Mouse (Mus musculus) Muller cell, postnatal 12 days (primary cell): ENCODE measurements around the gene Catsperg1.
A peak's percentile ranks its signal among the peaks of the same experiment; 100 is the strongest.
"Not testable (repeated sequence)": the region's sequence is repeated elsewhere in the genome, so short reads cannot be mapped to it uniquely, and the experiment has no call there.

Experiments
- DNase-seq: peaks from one replicate; pipeline ENCODE4 v3.0.0-alpha.2; 2015; ENCODE audit errors: inconsistent ontology term

Catsperg1 gene

DNA sequence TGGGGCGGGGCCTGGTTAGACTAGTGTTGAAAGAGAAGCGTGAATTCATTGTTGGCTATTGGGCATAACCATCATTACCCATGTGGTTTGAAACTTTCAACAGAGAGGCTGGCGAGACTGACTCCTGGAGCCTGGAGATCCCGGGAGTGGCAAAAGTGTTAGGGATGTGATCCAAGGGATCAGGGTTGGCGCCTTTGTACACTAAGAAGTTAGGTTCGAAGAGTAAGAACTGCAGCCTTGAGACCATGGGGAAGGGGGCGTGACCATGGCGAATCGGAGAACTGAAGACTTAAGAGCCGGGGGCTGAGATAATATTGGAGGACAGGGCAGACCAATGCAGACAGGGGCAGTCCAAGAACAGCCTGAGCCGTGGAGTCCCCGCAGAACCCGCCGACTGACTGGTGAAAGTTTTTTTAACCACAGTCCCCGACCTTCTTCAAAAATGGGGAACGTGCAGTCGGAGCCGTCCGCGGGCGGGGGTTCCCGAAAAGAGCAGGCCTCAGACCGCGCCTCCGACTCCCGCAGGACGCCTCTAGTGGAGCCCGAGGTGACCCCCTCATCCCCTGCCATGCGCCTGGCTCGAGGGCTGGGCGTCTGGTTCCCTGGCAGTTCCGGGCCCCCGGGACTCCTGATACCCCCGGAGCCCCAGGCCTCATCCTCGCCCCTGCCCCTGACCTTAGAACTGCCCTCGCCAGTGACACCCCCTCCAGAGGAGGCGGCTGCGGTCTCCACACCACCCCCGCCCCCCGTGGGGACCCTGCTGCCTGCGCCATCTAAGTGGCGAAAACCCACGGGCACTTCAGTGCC is 42.9 kb downstream of the Catsperg1 start:
- DNase-seq, result no peak

DNA sequence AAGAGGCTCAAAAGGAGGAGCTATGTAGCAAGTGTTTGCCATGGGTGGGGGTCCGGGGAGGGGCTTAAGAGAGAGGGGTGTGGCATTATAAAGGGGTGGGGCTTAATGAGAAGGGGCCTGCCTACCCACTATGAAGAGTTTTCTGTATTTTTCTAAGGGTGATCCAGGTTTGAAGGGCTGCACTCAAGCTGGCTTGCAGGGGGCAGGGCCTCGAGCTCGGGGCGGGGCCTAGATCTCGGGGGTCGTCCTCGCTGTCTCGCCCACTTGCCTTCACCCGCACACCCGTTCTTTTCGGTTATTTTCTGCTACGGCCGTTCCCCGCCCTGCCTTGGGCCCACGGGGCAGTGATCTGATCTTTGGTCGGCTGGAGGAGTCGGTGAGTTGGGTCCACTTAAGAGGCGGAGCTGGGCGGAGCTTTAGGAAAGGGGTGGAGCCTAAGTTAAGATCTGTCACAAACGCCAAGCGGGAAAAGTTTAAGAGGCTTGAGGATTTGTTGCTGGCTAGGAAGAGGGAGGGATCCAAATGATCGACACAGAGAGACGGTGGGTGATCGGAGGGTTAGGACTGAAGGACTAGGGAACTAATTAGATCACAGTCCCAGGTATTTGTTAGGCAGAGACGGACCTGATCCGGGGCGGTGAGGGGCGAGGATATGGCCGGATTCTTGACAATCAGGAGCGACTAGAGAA is 43.6 kb downstream of the Catsperg1 start, which contains the start of the genes Ggn and Spred3:
TSS of gene Ggn (plus strand) at position 145 of the 689 bp plus-strand sequence.
TSS of gene Spred3 (minus strand) at position 346 of the 689 bp plus-strand sequence.
- peak; percentile 89 for DNase-seq

DNA sequence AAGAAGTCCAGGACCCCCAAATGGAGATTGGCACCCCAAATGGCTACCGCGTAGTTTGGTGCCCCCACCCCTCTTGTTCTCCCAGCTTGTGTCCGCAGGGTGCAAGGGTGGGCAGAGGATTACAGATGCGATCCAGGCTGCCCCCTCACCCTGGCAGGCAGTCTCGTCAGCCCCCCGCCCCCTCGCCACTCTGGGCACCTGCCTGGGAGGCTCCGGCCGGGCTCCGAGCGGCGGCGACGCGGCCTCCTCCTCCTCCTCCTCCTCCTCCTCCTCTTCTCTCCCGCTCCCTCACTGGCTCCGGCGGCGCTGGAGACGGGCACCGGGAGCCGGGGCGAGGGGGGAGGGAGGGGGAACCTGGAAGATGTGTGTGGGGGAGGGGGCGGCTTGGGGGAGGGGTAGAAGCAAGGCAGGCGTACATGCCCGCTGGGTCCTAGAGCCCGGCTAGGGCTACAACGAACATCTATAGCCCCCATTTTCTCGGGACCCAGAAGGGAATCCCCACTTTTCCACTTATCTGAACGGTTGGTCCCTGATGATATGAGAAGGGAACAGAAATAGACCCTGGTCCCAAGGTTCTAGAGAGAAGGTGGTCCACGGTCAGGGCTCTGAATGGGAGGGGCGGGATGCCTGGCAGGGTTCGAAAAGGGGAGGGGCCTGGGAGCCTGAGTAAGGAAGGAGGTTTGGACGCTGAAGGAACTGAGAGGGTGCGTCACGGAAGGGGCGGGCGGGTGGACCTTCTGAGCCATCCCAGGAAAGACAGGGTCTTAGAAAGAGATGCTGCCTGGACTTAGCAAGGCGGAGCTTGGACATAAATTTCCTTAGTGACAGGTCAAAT is 44.4 kb downstream of the Catsperg1 start:
- DNase-seq, result peak; percentile 98

DNA sequence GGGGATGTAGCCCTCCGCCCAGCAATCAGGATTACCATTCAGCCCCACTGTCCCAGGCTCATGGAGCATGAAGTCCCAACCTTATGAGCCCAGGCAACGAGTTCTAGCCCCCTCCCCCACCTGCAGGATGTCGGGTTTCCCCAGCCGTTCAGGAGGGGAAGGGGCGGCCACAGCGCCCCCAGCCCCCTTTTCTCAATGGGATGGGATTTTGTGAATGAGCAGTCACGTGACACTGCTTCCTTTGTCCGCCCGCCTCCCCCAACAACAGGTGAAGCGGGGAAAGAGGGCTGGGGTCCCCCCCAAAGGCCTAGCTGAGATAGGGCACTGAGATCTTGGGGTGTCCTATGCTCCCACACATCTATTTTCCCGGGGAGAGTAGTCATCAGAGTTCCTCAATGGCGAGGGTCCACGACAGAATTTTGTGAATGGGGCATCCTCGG is 45.0 kb downstream of the Catsperg1 start:
- DNase-seq, result peak; percentile 36

DNA sequence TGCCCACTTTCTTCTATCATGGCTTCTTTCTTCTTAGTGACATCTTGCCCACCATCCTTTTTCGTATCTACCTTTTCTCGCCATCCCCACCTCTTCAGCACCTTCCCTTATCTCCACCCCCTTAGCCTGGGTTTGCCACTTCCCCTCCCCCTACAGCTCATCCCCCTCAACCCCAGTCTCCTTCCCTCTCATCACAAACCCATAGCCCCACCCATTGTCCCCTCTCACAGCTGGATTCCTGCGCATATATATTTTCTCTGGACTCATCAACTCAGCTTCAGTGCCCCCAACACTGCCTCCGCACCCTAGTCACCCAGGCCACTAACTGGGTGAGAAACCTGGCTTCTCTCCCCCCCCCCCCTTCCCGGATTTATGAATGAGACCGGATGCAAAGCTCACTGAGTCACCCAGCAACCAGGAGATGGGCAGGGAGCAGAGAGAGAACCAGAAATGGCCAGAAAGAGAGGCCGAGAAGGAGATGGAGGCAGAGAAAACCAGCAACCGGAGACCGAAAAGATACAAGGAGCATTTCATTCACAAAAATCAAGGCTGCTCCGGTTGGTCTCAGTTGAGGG is 45.6 kb downstream of the Catsperg1 start:
- peak; percentile 75 for DNase-seq

DNA sequence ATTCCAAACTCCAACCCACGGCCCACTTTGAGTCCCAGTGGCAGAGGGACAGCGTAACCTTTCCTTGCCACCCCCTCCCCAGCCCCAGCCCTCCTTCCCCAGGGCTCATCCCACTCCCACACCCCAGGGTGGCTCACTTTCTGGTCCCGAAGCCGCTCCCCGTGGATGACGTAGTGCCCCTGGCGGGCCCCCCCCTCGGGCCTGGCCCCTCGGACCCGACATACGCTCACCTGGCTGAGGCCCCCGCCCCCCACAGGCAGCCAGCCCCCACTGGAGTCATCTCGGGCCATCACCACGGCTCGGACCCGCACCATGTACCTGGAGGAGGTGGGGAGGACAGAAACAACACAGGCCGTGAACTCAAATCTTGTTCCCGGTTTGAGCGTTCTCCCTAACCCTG is 46.2 kb downstream of the Catsperg1 start:
- DNase-seq, result no peak

DNA sequence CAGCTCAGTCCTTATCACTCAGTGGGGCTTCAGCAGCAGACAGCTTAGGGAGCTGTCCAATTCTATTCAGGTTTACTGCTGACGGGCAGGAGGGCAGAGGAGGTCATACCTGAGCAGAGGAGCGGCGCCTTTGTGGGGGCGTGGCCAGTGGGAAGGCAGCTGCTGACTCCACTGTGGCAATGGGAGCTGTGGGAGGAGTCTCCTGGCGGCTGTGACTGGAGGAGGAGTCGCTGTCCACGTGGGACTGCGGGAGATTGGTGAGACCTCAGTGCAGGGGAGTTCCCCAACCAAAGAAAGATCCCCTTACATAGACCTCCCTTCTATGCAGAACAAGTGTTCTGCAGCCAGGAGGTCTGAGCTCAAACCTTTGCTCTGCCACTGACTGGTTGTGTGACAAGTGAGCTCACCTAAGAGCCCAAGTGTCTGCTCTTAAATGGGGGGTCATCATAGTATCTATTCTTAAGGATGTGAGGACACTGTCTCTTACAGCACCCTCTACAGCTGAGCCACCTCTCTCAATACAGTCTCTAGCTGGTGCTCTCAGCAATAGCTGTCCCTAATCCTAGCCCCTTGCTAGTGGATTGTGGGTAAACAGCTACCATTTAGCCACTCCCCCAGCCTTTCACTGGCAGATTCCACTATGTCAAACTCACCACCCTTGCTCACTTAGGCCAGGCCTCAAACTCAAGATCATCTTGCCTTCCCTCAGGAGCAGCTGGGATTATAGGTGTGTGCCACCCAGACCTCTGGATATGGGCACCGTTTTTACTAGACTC is 50.9 kb downstream of the Catsperg1 start:
- DNase-seq, result no peak

DNA sequence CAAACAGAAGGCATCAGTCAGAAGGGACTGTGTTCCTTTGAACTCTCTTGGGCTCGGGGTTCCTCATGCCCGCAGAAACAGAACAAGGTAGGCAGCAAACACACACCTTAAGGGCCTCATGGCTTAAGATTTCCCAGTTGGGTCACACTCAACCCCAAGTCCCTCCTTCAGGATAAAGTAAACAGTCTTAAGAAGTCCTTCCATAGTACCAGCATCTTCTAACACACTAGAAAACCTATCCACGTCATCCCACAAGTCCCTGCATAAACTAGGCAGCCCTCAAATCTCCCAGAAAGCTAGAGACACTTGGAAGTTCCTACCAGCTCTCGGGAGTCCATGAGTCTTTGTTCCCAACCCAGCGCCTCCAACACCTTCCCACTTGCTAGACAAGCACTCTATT is 51.5 kb downstream of the Catsperg1 start:
- DNase-seq, result no peak

DNA sequence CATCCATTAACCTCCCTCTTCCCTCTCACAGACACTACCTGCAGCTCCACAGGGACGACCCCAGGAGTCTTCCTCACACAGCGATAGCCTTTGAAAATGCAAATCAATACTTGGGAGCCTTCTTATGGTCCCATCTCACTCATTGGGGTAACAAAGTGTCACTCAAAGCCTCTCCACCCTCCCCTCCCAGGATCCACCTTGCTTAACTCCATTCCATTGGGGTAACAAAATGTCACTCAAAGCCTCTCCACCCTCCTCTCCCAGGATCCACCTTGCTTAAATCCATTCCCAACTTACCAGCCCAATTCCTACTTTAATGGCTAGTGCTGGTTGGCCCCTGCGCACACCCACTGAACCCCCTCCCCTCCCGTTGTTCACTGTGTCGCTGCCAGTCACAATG is 55.6 kb downstream of the Catsperg1 start:
- DNase-seq, result peak; percentile 71

DNA sequence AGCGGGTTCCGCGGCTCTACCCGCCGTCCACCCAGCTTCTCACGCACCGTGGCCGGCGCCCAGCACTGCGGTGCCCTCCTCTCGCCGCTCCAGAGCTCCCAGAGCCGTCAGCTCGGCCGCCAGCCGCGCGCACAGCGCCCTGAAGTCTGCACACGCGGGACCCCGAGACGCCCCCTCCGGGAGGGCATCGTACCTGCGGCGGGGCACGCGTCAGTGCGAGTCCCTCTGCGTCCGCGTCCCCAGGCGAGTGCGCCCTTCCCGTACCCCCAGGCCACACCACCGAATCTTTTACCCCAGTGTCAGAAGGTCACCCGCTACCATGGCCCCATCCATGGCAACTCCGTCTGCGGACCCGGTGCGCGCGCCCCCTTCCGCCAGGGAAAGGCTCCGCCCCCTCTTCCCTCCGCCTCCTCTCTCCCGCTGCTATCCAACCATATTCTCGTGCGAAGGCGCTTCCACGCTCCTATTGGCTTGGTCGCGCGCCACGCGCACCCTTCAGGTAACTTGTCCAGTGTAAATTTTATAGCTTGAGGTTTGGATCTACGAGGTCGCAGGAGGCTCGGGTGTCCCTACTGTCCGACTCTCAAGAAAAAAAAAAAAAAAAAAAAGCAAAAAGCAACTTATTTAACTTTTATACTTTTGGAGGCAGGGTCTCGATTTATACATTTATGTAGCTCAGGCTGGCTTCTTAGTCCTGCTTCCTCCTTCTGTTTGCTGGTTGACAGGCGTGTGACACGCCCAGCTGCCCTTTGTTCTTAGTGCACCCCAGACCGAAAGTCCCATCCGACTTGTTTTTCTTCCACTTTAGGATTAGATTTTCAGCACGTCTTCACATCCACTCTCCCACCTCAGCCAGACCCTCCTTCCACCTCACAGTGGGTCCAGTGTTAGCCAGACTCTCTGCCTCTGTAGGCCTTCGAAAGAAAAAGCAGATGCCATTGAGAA is 57.7 kb downstream of the Catsperg1 start, which contains the start of gene Fam98c:
TSS of gene Fam98c (minus strand) at position 397 of the 945 bp plus-strand sequence.
- peak; percentile 90 for DNase-seq

DNA sequence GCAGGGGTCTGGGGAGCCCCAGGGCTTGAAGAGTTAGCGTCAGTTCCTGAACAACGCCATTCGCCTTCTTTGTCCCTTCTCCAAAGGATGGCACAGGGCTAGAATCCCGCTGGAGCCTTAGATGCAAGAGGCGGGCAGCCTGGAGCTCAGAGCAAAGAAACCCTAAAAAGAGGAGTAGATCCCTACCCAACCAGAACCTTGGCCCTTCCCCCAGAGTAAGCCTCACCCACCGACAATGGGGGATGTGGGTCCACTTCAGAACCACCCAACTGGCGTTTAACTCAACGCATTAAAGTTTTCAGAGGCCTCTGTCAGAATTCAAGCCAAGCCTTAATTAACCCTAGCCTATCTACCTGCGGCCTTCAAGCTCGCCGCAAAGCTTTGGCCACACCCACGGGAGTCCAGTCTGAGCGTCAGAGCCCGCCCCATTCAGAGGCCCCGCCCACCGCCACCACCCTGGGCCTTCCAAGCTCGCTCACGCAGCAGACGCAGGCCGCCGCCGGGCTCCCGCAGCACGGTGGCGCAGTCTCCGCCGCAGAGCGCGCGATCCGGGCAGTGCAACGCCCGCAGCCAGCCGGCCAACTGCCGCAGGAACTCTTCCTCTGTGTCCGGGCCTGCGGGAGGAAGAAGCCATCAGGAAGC is 58.5 kb downstream of the Catsperg1 start:
- peak; percentile 91 for DNase-seq

DNA sequence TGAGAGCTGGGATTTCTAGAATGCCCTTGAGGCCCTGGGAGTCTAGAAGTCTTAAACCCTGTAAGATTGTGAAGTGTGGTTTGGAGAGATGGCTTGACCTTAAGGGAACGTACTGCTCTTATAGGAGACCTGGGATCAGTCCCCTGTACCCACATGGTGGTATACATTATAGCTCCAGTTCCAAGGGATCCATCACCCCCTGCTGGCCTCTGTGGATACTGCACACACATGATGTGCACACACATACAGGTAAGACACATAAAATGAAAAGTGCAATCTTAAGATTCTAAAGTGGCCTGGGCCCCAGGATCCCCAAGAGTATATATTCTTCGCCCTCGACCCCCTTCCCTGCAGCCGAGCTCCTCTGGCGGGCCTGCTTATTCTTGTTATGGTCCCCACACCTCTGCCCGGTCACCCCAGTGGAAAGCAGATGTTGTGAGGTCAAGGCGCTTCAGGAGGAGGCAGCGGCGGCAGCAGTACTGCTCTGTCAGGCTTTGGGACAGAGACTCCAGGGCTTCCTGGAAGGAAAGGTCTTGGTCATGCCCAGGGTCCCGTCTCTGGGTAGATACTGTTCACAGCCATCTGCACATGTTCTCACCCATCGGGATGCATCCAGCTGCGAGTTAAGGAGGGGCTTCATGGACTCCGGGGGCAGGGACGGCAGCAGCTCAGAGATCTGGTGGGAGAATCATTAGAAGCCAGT is 59.7 kb downstream of the Catsperg1 start:
- DNase-seq, result no peak

DNA sequence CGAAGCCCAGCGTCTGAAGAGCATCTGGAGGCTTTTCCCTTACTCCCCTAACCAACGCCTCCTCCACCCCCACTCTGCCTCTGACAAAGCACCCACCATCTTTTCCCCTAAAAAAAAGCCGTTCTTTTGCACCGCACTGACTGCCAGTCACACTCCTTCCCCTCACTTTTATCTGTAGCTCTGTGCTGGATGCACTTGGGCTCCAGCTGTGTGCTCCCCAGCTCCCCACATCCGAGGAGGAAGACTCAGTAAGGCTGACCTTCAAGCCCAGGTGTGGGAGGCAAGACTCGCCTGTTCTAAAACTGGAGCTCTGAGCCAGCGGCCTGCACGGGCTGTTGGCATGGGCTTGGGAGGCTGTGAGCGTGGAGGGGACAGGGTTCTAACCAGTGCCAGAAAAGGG is 62.3 kb downstream of the Catsperg1 start:
- DNase-seq, result no peak

DNA sequence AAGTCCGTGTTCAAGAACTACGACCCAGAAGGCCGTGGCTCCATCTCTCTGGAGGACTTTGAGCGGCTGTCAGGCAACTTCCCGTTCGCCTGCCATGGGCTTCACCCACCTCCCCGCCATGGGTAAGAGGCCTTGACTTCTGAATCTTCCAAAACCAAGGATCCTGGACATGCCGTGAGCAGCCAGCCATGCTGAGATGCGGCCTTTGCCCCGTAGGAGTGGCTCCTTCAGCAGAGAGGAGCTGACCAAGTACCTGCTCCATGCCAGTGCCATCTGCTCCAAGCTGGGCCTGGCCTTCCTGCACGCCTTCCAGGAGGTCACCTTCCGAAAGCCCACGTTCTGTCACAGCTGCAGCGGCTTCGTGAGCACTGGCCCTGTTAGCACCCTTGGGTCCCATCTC is 65.1 kb downstream of the Catsperg1 start:
- no peak for DNase-seq

DNA sequence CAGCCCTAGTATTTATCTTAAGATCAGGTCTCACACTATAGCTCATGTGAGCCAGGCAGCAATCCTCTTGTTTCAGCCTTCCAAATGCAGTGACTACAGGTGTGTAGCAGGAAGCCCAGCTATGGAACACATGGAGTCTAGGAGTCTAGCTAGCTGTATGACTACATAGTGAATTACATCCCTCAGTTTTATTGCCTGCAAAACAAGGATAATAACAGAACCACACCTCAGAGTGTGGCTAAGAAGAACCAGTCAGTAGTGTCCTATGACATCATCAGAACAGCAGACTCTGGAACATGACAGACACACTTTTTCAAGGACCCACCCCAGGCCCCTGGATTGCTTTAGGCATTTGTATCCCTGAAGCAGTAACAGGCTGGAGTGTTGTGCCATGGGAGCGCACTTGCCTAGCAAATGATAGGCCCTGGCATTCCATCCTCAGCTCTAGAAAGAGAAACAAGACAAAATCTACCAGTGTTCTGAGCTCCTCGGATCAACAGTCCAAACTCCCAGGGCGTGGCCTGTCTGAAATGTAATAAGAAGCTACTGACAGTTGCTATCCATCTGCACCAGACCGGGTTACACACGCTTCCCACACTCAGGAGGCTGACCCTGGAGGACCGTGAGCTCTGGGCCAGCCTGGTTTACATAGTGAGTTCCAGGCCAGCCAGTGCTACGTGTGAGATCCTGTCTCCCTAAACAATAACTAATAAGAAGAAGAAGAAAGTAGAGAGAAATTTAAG is 67.0 kb downstream of the Catsperg1 start:
- no peak for DNase-seq

DNA sequence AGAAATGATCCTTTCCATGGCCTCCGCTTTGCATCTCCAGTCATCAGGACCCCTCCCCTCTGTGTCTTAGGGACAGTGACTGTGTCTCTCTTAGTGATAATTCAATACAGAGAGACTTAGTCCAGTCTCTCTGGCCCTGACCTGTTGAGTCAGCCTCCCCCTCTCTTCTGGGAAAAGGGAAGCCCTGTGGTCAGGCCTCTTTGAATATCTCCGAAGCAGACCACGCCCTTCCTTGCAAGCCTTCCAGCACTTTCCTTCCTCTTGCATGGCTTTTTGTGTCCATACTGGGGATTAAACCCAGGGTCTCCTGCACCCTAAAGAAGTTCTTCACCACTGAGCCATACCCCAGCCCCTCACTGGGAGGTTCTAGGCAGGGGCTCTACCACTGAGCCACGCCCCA is 69.8 kb downstream of the Catsperg1 start:
- DNase-seq, result no peak

DNA sequence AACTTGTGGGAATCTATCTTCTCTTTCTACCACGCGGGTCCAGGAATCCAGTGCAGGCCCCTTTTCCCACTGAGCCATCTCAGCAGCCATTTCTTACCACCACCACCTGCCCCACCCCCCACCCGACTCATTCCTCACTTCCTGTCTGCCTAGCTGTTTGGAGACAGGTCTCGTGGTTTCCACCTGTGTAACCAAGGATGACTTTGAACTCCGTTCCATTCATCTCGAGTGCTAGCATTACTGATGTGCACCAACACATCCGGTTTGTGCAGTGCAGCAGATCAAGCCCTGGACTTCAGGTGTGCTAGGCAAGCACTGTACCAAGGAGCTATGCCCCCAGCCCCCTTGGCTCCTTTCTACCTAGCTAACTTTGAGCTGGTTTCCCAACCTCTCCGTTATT is 72.4 kb downstream of the Catsperg1 start:
- no peak for DNase-seq

DNA sequence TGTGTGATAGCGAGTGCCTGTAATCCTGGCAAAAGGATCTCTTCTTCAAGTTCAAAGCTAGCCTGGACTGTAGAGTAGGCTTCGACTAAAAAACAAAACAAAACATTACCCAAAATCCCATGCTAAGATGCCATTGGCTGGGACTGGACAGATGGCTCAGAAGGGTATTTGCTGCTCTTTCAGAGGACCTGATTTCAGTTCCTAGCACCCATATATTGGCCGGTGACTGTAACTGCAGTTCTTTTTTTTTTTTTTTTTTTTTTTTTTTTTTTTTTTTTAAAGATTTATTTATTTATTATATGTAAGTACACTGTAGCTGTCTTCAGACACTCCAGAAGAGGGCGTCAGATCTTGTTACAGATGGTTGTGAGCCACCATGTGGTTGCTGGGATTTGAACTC is 74.6 kb downstream of the Catsperg1 start:
- DNase-seq, result not testable (repeated sequence)
